Mouse (Mus musculus): ENCODE measurements around the gene Riox1. TPM values are rescaled to one million over a fixed set of nuclear protein-coding genes. Genes with fewer than 3 reads are reported as not detected.
"Not testable (repeated sequence)": the region's sequence is repeated elsewhere in the genome, so short reads cannot be mapped to it uniquely, and the experiment has no call there.

Gene Riox1
- polyA plus RNA-seq, 1 experiment from 2014 or later, result 14.3 TPM

GRCm38 (mm10) chr12:83989378-83989777, 39.0 kb downstream of the Riox1 start:
- WGBS, result 90% methylated on average over 4 of the region's 4 CpGs
- no peaks in the 10 kb centered on the region for H3K9me3 ChIP-seq

GRCm38 (mm10) chr12:83997221-83997620, 46.8 kb downstream of the Riox1 start:
- Histone ChIP-seq H3K4me1 (0 out of 2 replicates have a peak, but pooled peaks cover 3% of the 10 kb centered on the region), H3K36me3 (0 out of 2 replicates have a peak, but pooled peaks cover 7% of the 10 kb centered on the region), H3K9me3 (no peaks in the 10 kb centered on the region), H3K4me2 (no peak overlapping the region), H3K27me3 (replicated peaks) (no peaks in the 10 kb centered on the region), H3K27ac (no peak overlapping the region), H3K4me3 (replicated peaks) (no peak overlapping the region), H3K9ac (no peak overlapping the region)
- WGBS, result 59% methylated on average over 2 of the region's 2 CpGs
- no peak for ATAC-seq (ENCODE audit: insufficient read depth, low FRiP score, low read depth)

More at GRCm38 (mm10) chr12:83989378-83989777, 39.0 kb downstream of the Riox1 start:
- no peak for ATAC-seq (ENCODE audit: insufficient read depth, low FRiP score, low read depth)
- no peaks in the 10 kb centered on the region for H3K27me3 ChIP-seq (replicated peaks)
- no peak overlapping the region for H3K27ac ChIP-seq
- no peak overlapping the region for H3K4me2 ChIP-seq
- H3K9ac ChIP-seq, result no peak overlapping the region
- no peak overlapping the region for H3K4me3 ChIP-seq (replicated peaks)
- H3K36me3 ChIP-seq, result 0 out of 2 replicates have a peak, but pooled peaks cover 5% of the 10 kb centered on the region
- H3K4me1 ChIP-seq, result 0 out of 2 replicates have a peak, but pooled peaks cover 3% of the 10 kb centered on the region

- Histone ChIP-seq H3K9me3 (no peaks in the 10 kb centered on the region), H3K4me2 (no peak overlapping the region), H3K4me1 (0 out of 2 replicates have a peak, but pooled peaks cover 3% of the 10 kb centered on the region), H3K27me3 (replicated peaks) (no peaks in the 10 kb centered on the region), H3K27ac (no peak overlapping the region; the same call in 1 of the 2 replicates), H3K4me3 (replicated peaks) (no peak overlapping the region), H3K9ac (no peak overlapping the region), H3K36me3 (0 out of 2 replicates have a peak, but pooled peaks cover 4% of the 10 kb centered on the region)
- ATAC-seq (ENCODE audit: insufficient read depth, low FRiP score, low read depth), result no peak
- WGBS, result 48% methylated on average over 11 of the region's 11 CpGs
These were observed 48.1 kb downstream of the Riox1 start for GRCm38 (mm10) chr12:83998341-83999107.

- ATAC-seq (ENCODE audit: insufficient read depth, low FRiP score, low read depth), result peak; percentile 80; the same call in 1 of the 2 replicates
These were observed 48.8 kb downstream of the Riox1 start for GRCm38 (mm10) chr12:83999237-83999636.

GRCm38 (mm10) chr12:84000418-84000817, 50.0 kb downstream of the Riox1 start:
- Histone ChIP-seq H3K9me3 (no peaks in the 10 kb centered on the region), H3K36me3 (no peaks in the 10 kb centered on the region), H3K27me3 (replicated peaks) (no peaks in the 10 kb centered on the region), H3K9ac (no peak overlapping the region), H3K27ac (no peak overlapping the region), H3K4me1 (0 out of 2 replicates have a peak, but pooled peaks cover 3% of the 10 kb centered on the region), H3K4me3 (replicated peaks) (no peak overlapping the region), H3K4me2 (no peak overlapping the region)
- ATAC-seq (ENCODE audit: insufficient read depth, low FRiP score, low read depth), result no peak
- WGBS, result 54% methylated on average over 3 of the region's 3 CpGs

More at GRCm38 (mm10) chr12:83999237-83999636, 48.8 kb downstream of the Riox1 start:
- H3K27ac ChIP-seq, result 0 out of 2 replicates have a peak overlapping the region, but pooled peaks have one; percentile 1
- H3K4me2 ChIP-seq; H3K4me3 ChIP-seq (replicated peaks); H3K9ac ChIP-seq; H3K27me3 ChIP-seq (replicated peaks); H3K36me3 ChIP-seq; H3K9me3 ChIP-seq; H3K4me1 ChIP-seq: not testable (repeated sequence)
- WGBS, result 42% methylated on average over 8 of the region's 8 CpGs

Other genes starting within 250 kb of the Riox1 start
- gene Papln, start 187.0 kb upstream of the Riox1 start, polyA plus RNA-seq (2015; fragmentation: Nextera tagmentation; extraction: Ambion mirVana), result 3.5 TPM in 2 replicates
- 29.8 and 34.1 TPM in 2 replicates for gene Numb, start 28.7 kb upstream of the Riox1 start, polyA plus RNA-seq (2015; fragmentation: Nextera tagmentation; extraction: Ambion mirVana)
- 0.04 TPM in 1 of 2 replicates, not detected in the other for gene Heatr4, start 34.2 kb downstream of the Riox1 start, polyA plus RNA-seq (2015; fragmentation: Nextera tagmentation; extraction: Ambion mirVana)
- 29.0 and 30.0 TPM in 2 replicates for gene Acot2, start 37.3 kb downstream of the Riox1 start, polyA plus RNA-seq (2015; fragmentation: Nextera tagmentation; extraction: Ambion mirVana)
- gene Acot1, start 58.9 kb downstream of the Riox1 start, polyA plus RNA-seq (2015; fragmentation: Nextera tagmentation; extraction: Ambion mirVana), result 51.1 and 62.7 TPM in 2 replicates
- 2.4 and 2.6 TPM in 2 replicates for gene Acot4, start 87.8 kb downstream of the Riox1 start, polyA plus RNA-seq (2015; fragmentation: Nextera tagmentation; extraction: Ambion mirVana)
- 0.73 TPM in 1 of 2 replicates, not detected in the other for gene Gm49366, start 88.3 kb downstream of the Riox1 start, polyA plus RNA-seq (2015; fragmentation: Nextera tagmentation; extraction: Ambion mirVana)
- gene Acot3, start 101.5 kb downstream of the Riox1 start, polyA plus RNA-seq (2015; fragmentation: Nextera tagmentation; extraction: Ambion mirVana), result 0.68 and 1.3 TPM in 2 replicates
- gene Acot5, start 118.7 kb downstream of the Riox1 start, polyA plus RNA-seq (2015; fragmentation: Nextera tagmentation; extraction: Ambion mirVana), result 0.14 TPM in 1 of 2 replicates, not detected in the other
- 1.6 and 1.7 TPM in 2 replicates for gene Acot6, start 150.0 kb downstream of the Riox1 start, polyA plus RNA-seq (2015; fragmentation: Nextera tagmentation; extraction: Ambion mirVana)
- 3.9 and 5.3 TPM in 2 replicates for gene Dnal1, start 163.8 kb downstream of the Riox1 start, polyA plus RNA-seq (2015; fragmentation: Nextera tagmentation; extraction: Ambion mirVana)
- 0.76 and 0.94 TPM in 2 replicates for gene Pnma1, start 197.9 kb downstream of the Riox1 start, polyA plus RNA-seq (2015; fragmentation: Nextera tagmentation; extraction: Ambion mirVana)

All from stomach, embryonic 15.5 days (tissue).